Mouse (Mus musculus) kidney, embryonic 16.5 days (tissue): ENCODE data around the gene C2cd2l. TPM values are rescaled to one million over a fixed set of nuclear protein-coding genes. Genes with fewer than 3 reads are reported as not detected.
A peak's percentile ranks its signal among the peaks of the same experiment; 100 is the strongest.
"Not testable (repeated sequence)": the region's sequence is repeated elsewhere in the genome, so short reads cannot be mapped to it uniquely, and the experiment has no call there.

ENCODE experiments used
- ATAC-seq: fragments of 200-750 bp; cut with Nextera tagmentation; 2 replicates; pipeline ENCODE4 v1.8.0; 2017; ENCODE audit warnings: moderate TSS enrichment; ENCODE audit not compliant: low FRiP score, low TSS enrichment
- H3K27ac ChIP-seq: fragments of 300-500 bp; sonication (generic); 2 replicates; pipeline ENCODE4 v1.5.1; 2014; ENCODE audit warnings: low read length
- H3K27me3 ChIP-seq: fragments of 300-500 bp; sonication (generic); 2 replicates; pipeline ENCODE4 v1.6.1; 2014; ENCODE audit warnings: low read length, control low read depth, mixed read lengths; ENCODE audit not compliant: insufficient read depth
- H3K36me3 ChIP-seq: fragments of 300-500 bp; sonication (generic); 2 replicates; pipeline ENCODE4 v1.6.1; 2014; ENCODE audit warnings: low read length, control low read depth, mixed read lengths; ENCODE audit not compliant: insufficient read depth
- H3K4me1 ChIP-seq: fragments of 300-500 bp; sonication (generic); 2 replicates; pipeline ENCODE4 v1.6.1; 2014; ENCODE audit warnings: low read length, control low read depth, mixed read lengths; ENCODE audit not compliant: insufficient read depth
- H3K4me2 ChIP-seq: fragments of 300-500 bp; sonication (generic); replicated peaks from 2 replicates; pipeline ENCODE4 v1.6.1; 2014; ENCODE audit warnings: low read depth, low read length
- H3K4me3 ChIP-seq: fragments of 300-500 bp; sonication (generic); 2 replicates; pipeline ENCODE4 v1.5.1; 2014; ENCODE audit warnings: mild to moderate bottlenecking, low read length
- H3K9ac ChIP-seq: fragments of 300-500 bp; sonication (generic); replicated peaks from 2 replicates; pipeline ENCODE4 v1.6.1; 2014; ENCODE audit warnings: low read length
- H3K9me3 ChIP-seq: fragments of 300-500 bp; sonication (generic); 2 replicates; pipeline ENCODE4 v1.6.1; 2016; ENCODE audit warnings: low read length, control low read depth
- WGBS: fragments of 180-500 bp; shearing (Covaris S2); extraction: QIAGEN DNeasy Blood & Tissue Kit; methylation state at CpG from one replicate; pipeline ENCODE4 v1.1.7; 2014; 5-methylcytosine and 5-hydroxymethylcytosine counted together
- polyA plus RNA-seq: library from polyadenylated mRNA; unstranded; fragments of >200 nt; fragmentation: Nextera tagmentation; extraction: Ambion mirVana; gene quantifications from 2 replicates; pipeline ENCODE4 v1.2.1, GENCODE M21; 2015

Gene C2cd2l
- polyA plus RNA-seq, 1 experiment from 2014 or later = 14.3 TPM

DNA sequence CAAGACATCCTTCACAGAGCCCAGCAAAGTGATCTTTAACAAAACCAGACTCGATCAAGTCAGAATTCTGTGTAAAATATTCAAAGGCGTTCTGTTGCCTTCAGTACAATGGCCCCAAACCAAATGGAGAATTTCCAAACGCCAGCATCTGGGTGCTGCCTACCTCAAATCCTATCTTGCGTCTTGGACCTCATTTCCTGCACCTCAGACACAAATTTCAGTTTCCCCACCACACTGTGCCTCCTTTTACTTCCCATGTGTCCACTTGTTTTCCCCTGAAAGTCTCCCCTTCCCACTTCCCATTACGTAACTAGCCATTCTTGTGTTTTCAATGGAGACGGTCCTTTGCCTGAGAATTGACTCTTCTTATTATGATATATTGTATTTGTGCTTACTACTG, 13.6 kb downstream of the C2cd2l start:
- Histone ChIP-seq H3K27me3 (no peaks in the 10 kb centered on the region), H3K9me3 (no peaks in the 10 kb centered on the region), H3K4me2 (no peak overlapping the region), H3K4me3 (no peak overlapping the region), H3K4me1 (peaks cover 19% of the 10 kb centered on the region), H3K27ac (no peak overlapping the region), H3K36me3 (peaks cover 16% of the 10 kb centered on the region), H3K9ac (no peak overlapping the region)
- WGBS = 85% methylated on average over 6 of the region's 6 CpGs
- ATAC-seq = no peak

DNA sequence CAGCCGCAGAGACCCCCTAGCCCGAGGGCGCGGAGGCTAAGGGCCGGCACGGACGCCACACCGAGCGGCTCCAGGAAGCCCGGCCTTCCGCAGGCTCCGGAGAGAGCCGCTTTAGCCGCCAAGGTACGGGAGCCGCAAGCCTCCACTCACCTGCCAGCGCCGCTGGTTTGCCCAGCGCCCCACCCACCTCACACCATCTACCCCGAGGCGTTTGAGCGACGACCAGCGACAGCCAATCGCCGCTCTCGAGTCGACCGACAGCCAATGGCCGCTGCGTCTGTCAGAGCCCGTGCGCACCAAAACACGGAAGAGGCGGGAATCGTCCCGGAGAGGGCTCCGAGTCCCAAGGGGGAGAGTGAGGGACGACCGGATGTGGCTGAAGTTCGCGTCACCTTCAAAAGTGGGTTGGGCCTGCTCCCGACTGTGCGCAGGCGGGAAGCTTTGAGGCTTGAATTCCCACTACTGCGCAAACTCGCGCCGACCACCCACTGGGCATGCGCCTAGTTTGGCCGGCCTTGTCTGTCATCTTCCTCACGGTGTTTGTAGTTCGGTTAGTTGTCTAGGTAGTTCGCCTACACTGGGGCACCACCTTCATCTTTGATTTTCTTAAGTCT, 14.5 kb downstream of the C2cd2l start, which contains the start of gene Hinfp:
Gene Hinfp, minus strand, starts transcription at position 206 of the 614 bp plus-strand sequence.
- Histone ChIP-seq H3K27ac (peak within 1 kb of the TSS; percentile 71), H3K4me1 (peaks cover 10% of the 10 kb centered on the region), H3K27me3 (no peaks in the 10 kb centered on the region), H3K4me3 (peak within 1 kb of the TSS; percentile 69), H3K9me3 (no peaks in the 10 kb centered on the region), H3K36me3 (peaks cover 19% of the 10 kb centered on the region), H3K9ac (peak within 1 kb of the TSS; percentile 77), H3K4me2 (peak within 1 kb of the TSS; percentile 68)
- WGBS = under 1% methylated on average over 54 of the region's 54 CpGs
- ATAC-seq = peak; percentile 100

DNA sequence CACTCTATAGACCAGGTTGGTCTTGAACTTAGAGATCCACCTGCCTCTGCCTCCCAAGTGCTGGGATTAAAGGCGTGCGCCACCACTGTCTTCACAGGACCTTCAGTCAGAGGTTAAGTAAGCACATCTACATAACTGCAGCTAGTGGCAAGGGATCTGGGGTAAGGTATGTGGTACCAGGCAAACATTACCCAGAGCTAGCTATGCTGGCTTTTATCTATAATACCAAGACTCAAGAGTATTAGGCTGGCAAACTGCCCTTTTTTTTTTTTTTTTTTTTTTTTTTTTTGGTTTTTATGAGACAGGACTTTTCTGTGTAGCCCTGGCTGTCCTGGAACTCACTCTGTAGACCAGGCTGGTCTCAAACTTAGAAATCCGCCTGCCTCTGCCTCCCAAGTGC, 20.1 kb downstream of the C2cd2l start:
- H3K4me2 ChIP-seq, H3K27me3 ChIP-seq, H3K4me3 ChIP-seq, H3K9me3 ChIP-seq, ATAC-seq, H3K4me1 ChIP-seq, H3K27ac ChIP-seq, H3K9ac ChIP-seq: not testable (repeated sequence)
- WGBS = 90% methylated on average over 3 of the region's 3 CpGs
- peaks cover 61% of the 10 kb centered on the region for H3K36me3 ChIP-seq

DNA sequence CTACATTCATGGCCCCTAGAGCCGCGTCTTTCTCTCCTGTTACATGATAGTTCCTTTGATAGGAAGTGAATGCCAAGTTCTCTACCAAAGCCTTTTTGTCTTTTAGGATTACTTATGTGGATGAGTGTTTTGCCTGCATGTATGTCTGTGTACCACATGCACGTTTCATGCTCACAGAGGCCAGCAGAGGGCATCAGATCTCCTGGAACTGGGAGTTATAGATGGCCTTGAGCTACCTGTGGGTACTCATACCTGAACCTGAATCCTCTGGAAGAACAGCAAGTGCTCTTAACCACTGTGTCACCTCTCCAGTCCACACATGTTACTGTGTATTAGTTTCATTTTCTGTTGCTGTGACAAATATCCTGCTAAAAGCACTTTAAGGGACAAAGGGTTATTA, 27.6 kb downstream of the C2cd2l start:
- no peak for ATAC-seq
- no peak overlapping the region for H3K27ac ChIP-seq
- peaks cover 45% of the 10 kb centered on the region for H3K36me3 ChIP-seq
- WGBS = 74% methylated on average over 3 of the region's 3 CpGs
- H3K27me3 ChIP-seq = peaks cover 5% of the 10 kb centered on the region; the same call in 1 of the 2 replicates
- peaks cover 16% of the 10 kb centered on the region for H3K4me1 ChIP-seq
- H3K4me2 ChIP-seq = no peak overlapping the region
- no peaks in the 10 kb centered on the region for H3K9me3 ChIP-seq
- H3K4me3 ChIP-seq = no peak overlapping the region
- no peak overlapping the region for H3K9ac ChIP-seq

DNA sequence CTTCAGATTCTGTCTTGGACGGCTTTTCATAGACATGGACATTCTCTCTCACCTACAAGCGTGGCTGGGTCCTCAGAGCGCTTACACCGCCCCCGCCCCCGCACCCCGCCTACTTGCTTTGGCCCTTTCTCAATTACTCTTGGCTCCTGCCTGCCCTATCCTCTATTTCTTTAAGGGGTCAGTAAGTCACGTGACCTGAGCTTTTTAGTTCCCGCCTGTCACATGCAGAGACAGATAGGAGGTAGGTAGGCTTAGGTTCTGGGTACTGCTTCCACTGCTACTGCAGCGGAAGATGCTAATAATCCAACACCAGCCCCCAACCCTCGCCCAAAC, 31.2 kb downstream of the C2cd2l start:
- Histone ChIP-seq H3K4me1 (peaks cover 23% of the 10 kb centered on the region), H3K4me2 (peak overlapping the region; percentile 99; the same call in 1 of the 2 replicates), H3K36me3 (peaks cover 16% of the 10 kb centered on the region), H3K27ac (no peak overlapping the region), H3K4me3 (no peak overlapping the region; the same call in 1 of the 2 replicates), H3K9ac (no peak overlapping the region), H3K27me3 (peaks cover 16% of the 10 kb centered on the region; the same call in 1 of the 2 replicates), H3K9me3 (no peaks in the 10 kb centered on the region)
- WGBS = 3% methylated on average over 11 of the region's 11 CpGs
- 0 out of 2 replicates have a peak, but pooled peaks have one; percentile 25 for ATAC-seq

DNA sequence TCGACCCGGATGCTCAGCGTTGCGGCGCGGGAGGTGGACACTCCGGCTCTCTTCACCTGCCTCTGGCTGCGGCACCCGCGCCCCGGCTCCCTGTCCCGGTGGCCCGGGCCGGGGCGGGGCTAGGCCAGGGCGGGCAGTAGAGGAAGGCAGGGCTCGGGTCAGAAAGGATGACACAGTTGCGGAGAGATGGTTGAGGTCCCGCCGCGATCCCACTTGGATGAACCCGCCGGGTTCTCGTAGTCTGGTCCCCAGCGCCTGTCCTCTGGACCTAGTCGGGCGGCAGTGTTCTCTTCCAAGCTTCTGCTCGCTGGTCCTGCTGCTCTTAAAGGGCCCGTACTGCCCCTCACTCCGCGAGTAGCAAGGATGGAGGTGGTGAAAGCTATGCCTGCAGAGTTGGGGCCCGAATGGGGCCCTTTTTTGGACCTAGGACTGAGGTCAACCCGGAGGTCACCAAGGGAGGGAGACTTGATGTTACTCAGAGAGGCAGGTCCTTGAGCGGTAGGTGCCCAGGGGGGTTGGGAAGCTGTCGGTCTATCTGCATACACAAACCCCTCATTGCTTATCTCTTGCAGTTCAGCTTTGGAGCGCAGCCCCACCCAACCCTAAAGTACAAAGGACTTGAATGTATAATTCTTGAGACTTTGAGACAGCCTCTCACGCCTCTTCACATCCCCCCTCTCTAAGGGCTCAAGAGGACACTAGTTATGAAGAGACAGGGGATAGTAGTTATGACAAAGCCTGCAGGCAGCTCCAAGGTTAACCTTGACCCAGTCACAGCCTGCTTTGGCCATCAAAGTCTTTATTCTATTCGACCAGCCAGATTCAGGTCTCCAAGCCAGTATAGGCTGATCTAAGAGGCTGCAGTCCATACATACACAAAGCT, 31.8 kb downstream of the C2cd2l start, which contains the start of gene Abcg4:
Gene Abcg4, minus strand, starts transcription at position 540 of the 883 bp plus-strand sequence.
- peak; percentile 60 for ATAC-seq
- Histone ChIP-seq H3K27me3 (peaks cover 16% of the 10 kb centered on the region; the same call in 1 of the 2 replicates), H3K9me3 (no peaks in the 10 kb centered on the region), H3K4me1 (peaks cover 23% of the 10 kb centered on the region), H3K9ac (peak within 1 kb of the TSS; percentile 68), H3K4me3 (peak within 1 kb of the TSS; percentile 66), H3K36me3 (peaks cover 10% of the 10 kb centered on the region), H3K27ac (no peak within 1 kb of the TSS), H3K4me2 (peak within 1 kb of the TSS; percentile 99)
- 1% methylated on average over 33 of the region's 38 CpGs for WGBS

DNA sequence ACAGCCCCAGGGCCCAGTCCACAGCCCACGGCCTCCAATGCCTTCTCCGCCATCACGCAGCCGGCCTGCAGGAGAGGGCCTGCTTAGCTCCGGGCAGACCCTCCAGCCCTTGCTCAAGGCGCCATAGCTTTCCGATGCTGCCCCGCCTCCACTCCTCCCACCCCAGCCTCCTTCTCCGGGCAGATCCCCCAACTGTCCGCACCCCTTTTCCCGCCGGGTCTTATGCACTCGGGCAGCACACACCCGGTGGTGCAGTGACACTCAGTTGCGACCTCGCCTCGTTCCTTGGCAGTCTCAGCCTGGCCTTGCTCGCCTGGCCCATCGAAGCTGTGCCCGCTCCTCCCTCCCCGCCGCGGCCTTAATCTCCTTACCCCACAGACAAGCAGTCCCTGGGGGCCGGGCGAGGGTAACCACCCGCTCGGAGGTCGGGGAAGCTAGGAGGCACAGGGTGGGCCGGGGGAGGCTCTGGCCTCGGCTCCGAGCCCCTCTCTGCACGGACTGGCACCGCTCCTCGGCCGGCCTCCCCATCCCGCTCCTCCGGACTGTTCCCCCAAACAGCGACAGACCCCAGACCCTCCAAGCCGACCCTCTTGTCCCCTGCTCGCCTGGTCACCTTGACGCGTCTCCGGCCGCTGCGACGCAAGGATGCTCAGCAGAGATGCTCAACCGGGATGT, 32.5 kb downstream of the C2cd2l start:
- ATAC-seq = peak; percentile 43
- no peaks in the 10 kb centered on the region for H3K9me3 ChIP-seq
- peak overlapping the region; percentile 68 for H3K9ac ChIP-seq
- peaks cover 16% of the 10 kb centered on the region; the same call in 1 of the 2 replicates for H3K27me3 ChIP-seq
- H3K4me2 ChIP-seq = peak overlapping the region; percentile 99
- H3K4me1 ChIP-seq = peaks cover 23% of the 10 kb centered on the region
- H3K27ac ChIP-seq = no peak overlapping the region
- peak overlapping the region; percentile 66 for H3K4me3 ChIP-seq
- H3K36me3 ChIP-seq = peaks cover 4% of the 10 kb centered on the region
- 1% methylated on average over 47 of the region's 47 CpGs for whole genome bisulfite sequencing

DNA sequence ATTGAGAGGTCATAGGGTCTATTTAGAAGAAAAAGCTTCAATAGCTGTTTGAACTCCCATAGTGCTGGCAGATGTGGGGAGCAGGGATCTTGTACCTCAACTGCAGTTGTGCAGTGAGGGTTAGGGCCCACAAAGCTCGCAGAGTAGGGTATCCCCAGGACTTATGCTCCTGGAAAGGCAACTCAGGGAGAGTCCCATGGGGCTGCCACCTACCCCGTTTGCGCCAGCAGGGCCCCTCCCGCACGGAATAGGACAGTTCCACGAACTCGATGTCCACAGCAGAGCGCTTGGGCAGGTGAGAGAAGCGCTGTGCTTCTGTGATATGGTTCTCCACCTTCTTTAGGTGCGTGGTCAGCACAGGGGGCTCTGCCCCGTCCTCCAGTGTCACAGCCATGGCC, 33.1 kb downstream of the C2cd2l start:
- Histone ChIP-seq H3K9ac (peak overlapping the region; percentile 68), H3K4me1 (peaks cover 23% of the 10 kb centered on the region), H3K27me3 (peaks cover 16% of the 10 kb centered on the region; the same call in 1 of the 2 replicates), H3K27ac (no peak overlapping the region), H3K4me2 (peak overlapping the region; percentile 99), H3K36me3 (no peaks in the 10 kb centered on the region; the same call in none of the 2 replicates), H3K4me3 (peak overlapping the region; percentile 66), H3K9me3 (no peaks in the 10 kb centered on the region)
- 11% methylated on average over 11 of the region's 11 CpGs for whole genome bisulfite sequencing
- ATAC-seq = 0 out of 2 replicates have a peak, but pooled peaks have one; percentile 3

DNA sequence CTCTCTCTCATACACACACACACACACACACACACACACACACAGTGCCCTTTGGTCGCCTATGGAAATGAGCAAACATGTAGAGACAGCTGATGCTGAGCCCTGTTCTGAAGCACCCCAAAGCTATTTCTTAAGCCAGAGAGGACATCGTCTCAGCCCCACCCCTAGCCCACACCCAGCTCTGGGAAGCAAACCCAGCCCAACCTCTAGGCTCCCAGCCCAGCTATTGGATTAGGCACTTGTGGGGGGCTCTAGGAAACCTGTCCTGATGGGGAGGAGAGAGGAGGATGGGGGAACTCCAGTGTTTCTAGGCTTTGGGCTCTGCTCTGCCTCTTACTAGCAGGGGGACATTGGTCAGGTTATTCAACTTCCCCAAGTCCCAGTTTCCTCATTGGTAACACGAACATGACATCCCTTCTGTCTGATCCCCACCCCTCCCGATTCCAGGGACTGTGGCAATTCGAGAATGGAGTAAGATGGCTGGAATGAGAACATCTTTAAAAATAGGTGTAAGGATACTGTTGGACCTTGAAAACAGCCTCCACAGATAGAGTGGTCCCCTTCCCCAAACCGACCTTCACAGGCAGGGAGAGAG, 33.7 kb downstream of the C2cd2l start:
- Histone ChIP-seq H3K36me3 (no peaks in the 10 kb centered on the region; the same call in none of the 2 replicates), H3K4me3 (no peak overlapping the region), H3K4me2 (no peak overlapping the region), H3K4me1 (peaks cover 23% of the 10 kb centered on the region), H3K9ac (no peak overlapping the region), H3K27me3 (peaks cover 16% of the 10 kb centered on the region; the same call in 1 of the 2 replicates), H3K27ac (no peak overlapping the region), H3K9me3 (no peaks in the 10 kb centered on the region)
- no peak for ATAC-seq
- 13% methylated on average over 6 of the region's 6 CpGs for WGBS
